Mouse (Mus musculus) bone marrow, adult 2 months (tissue): ENCODE data around the gene Klk14.

Experiments
- CTCF ChIP-seq: fragments of 200-500 bp; IDR thresholded peaks from 2 replicates; pipeline ENCODE4 v1.5.1; 2011; ENCODE audit warnings: low read length, control low read depth; ENCODE audit not compliant: control insufficient read depth, insufficient read depth
- POLR2A ChIP-seq: fragments of 200-500 bp; IDR thresholded peaks from 2 replicates; pipeline ENCODE4 v1.6.1; 2011; ENCODE audit warnings: low read depth, mild to moderate bottlenecking, control low read depth, low read length, borderline replicate concordance; ENCODE audit not compliant: control insufficient read depth

DNA sequence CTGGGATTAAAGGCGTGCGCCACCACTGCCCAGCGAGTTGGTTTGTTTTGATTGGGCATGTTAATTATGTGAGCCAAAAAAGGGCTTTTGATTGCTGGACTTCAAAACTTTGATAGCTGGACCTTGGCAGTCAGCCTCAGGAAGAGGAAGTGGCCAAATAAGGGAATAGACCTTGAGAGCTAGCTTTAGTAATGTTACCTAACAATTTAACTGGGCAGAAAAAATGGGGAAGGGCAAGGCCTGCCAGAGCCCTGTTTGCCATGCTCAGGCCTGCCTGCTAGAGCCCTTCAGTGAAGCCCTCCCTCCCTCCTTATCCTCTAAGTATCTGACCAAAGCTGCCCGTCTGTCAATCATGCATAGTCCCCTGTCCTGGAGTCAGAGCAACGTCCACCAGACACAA is 47.6 kb upstream of the Klk14 start:
- TF ChIP-seq CTCF (no peak), POLR2A (no peak)
